Mouse (Mus musculus): ENCODE results near the gene Dcpp1.

Gene Dcpp1

GRCm38 (mm10) chr17:23925090-23925493 lies 44.4 kb downstream of the Dcpp1 start:
- DNase-seq (ENCODE audit: low read depth, low spot score): peak; percentile 35

GRCm38 (mm10) chr17:23931157-23931556 lies 50.5 kb downstream of the Dcpp1 start:
- DNase-seq (ENCODE audit: low read depth, low spot score): no peak

Measured in telencephalon, adult 2 months (tissue).